Mouse (Mus musculus) layer of hippocampus, adult 9-11 months (tissue): ENCODE data around the gene Ube2u.

Source experiments
- DNase-seq: peaks from one replicate; pipeline ENCODE4 v3.0.0; 2022

Ube2u gene

DNA sequence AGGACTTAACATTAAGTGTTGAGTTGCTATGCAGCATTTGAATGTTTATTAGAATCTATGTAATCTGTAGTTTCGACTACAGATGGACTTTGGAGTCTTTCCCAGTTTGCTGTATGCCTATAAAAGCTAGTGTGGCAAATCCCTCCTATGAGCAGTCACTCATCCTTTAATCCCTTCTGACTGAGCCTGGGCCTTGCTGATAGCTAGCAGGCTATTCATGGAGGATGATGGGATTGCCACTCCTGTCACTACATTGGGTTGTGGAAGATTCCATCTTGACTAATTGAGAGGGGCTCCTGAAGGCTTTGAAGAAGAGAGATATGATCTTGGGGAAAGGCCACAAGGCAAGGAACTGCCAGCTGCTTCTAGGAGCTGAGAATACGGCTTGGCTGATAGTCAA lies 74.6 kb downstream of the Ube2u start:
- DNase-seq = no peak

DNA sequence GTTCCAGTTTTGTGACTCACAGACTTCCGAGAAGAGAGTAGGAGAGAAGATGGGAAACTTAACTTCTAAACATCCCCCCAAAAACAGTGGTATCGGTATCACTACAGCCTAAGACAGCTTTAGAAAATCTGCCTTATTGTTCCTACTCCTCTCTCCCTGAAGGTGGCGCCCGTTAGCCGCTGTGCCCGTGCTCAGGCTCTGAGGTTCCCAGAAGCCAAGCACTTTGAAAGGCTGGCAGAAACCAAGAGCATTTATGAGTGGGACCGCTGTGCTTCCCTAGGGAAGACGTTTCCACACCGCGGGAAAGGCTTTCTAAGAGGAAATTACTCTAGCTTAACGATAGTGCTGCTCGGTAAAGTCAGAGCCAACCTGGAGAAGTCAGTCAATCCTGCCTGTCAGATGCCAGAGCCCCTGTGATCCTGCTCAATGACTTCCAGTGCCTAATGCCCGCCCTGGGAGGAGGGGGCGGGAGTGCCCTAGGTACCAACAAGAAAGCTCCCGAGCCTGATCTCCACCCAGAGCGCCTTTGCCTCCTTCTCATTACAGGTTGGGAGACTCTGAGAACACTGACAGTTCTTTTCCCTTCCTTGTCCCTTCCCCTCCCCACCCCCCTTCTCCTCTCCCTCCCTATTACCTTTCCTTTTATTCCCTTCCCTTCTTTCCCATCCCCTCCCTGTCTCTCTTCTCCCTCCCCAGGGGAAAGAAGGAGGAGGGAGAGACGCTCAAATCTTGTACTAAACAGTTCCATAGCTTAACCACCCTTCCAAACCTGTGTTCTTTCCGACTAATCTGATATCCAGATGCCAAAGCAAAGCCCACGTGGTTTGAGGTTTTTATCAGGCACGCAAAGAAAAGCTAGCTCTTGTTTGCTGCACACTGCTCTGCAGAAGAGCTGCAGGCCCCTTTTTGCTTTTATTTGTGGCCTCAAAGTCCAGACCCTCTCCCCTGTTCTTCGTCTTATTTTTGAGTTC lies 109.9 kb downstream of the Ube2u start:
- peak; percentile 68 for DNase-seq

- no peak for DNase-seq
Observed at GRCm38 (mm10) chr4:100595771-100596170, 117.1 kb downstream of the Ube2u start.

DNA sequence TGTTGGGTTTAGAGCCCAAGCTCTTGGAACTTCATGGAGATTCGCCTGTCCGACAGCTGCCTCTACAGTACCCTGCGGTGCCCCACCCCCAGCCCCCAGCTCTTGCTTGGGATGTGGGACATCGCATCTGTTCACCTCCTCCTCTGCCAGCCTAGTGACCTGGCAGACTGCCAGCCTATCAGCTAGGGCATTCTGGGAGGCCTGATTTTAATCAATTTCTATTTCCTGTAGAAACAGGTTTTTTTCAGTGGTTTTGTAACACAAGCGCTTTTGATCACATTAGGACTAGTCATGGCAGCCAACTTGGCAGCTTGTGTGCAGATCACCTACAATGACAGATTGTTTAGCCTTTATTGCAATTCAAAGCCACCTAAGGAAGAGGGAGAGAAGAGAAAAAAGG lies 118.0 kb downstream of the Ube2u start:
- peak; percentile 59 for DNase-seq

GRCm38 (mm10) chr4:100597049-100597448 lies 118.4 kb downstream of the Ube2u start:
- peak; percentile 23 for DNase-seq
